Mouse (Mus musculus) neural tube, embryonic 14.5 days (tissue): ENCODE measurements at regions not wholly inside any gene's neighbourhood (a gene's known extent, or its start where the extent isn't known, plus 50 kb on each side); places are given as distances from the start of the nearest gene placed in this dataset.

Experiments used
- ATAC-seq: fragments of 200-750 bp; cut with Nextera tagmentation; 2 replicates; pipeline ENCODE4 v1.8.0; 2017; ENCODE audit warnings: low read depth, mild to moderate bottlenecking, moderate TSS enrichment, moderate library complexity
- H3K27ac ChIP-seq: fragments of 300-500 bp; sonication (generic); 2 replicates; pipeline ENCODE4 v1.5.1; 2014; ENCODE audit warnings: low read depth, mild to moderate bottlenecking, control low read depth, low read length, moderate library complexity, mixed read lengths
- H3K27me3 ChIP-seq: fragments of 300-500 bp; sonication (generic); 2 replicates; pipeline ENCODE4 v1.6.1; 2014; ENCODE audit warnings: low read length; ENCODE audit not compliant: control insufficient read depth, insufficient read depth
- H3K36me3 ChIP-seq: fragments of 300-500 bp; sonication (generic); 2 replicates; pipeline ENCODE4 v1.6.1; 2014; ENCODE audit warnings: low read length, mixed read lengths; ENCODE audit not compliant: control insufficient read depth, insufficient read depth
- H3K4me1 ChIP-seq: fragments of 300-500 bp; sonication (generic); 2 replicates; pipeline ENCODE4 v1.6.1; 2014; ENCODE audit warnings: low read length; ENCODE audit not compliant: control insufficient read depth, insufficient read depth
- H3K4me2 ChIP-seq: fragments of 300-500 bp; sonication (generic); 2 replicates; pipeline ENCODE4 v1.6.1; 2014; ENCODE audit warnings: mild to moderate bottlenecking, low read depth, low read length, control low read depth
- H3K4me3 ChIP-seq: fragments of 300-500 bp; sonication (generic); 2 replicates; pipeline ENCODE4 v1.5.1; 2014; ENCODE audit warnings: low read depth, low read length, control low read depth, mixed read lengths
- H3K9ac ChIP-seq: fragments of 300-500 bp; sonication (generic); replicated peaks from 2 replicates; pipeline ENCODE4 v1.6.1; 2014; ENCODE audit warnings: low read depth, mild to moderate bottlenecking, control low read depth, low read length, mixed read lengths
- H3K9me3 ChIP-seq: fragments of 300-500 bp; sonication (generic); 2 replicates; pipeline ENCODE4 v1.6.1; 2016; ENCODE audit warnings: low read length; ENCODE audit not compliant: control insufficient read depth
- WGBS: fragments of 180-500 bp; shearing (Covaris S2); extraction: QIAGEN DNeasy Blood & Tissue Kit; methylation state at CpG from one replicate; pipeline ENCODE4 v1.1.7; 2014; 5-methylcytosine and 5-hydroxymethylcytosine counted together

DNA sequence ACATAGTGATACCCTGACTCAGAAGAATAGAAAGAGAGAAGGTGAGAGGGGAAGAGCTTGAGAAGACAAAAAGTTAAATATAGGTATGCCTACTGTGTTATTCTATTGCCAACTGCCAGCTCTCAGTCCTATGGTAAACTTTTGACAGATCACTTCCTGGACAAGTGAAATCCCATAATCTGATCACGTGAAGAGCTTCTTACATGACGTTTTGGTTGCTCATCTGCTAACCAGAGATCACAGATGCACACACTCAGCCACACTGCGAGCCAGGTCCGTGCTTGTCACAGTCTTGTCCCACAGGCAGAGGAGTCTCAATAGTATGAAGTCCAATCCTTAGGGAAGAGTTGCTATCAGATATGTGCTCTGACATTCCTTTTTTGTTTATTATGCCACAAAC is 147.8 kb upstream of the Zfp703 start:
- WGBS: 93% methylated on average over 4 of the region's 4 CpGs
- H3K4me3 ChIP-seq: no peak overlapping the region

DNA sequence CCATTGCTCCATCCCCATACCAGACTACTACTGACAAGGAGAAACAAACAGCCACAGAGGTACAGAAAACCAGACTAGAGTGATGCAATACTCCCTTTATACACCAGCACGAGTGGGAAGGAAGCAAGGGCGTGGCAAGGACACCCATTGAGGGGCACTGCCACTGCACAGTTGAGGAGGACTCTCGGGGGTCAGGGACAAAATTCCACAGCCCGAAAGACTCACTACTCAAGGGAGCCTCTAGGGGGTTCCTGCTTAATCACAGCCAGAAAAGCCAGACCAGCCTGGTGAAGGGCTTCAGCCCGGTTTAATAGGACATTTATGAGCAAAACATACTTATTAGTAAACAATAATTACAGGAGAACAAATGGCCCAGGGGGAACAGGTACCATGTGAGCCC is 146.0 kb upstream of the Zfp703 start:
- Histone ChIP-seq H3K4me1 (no peaks in the 10 kb centered on the region), H3K4me2 (no peak overlapping the region), H3K36me3 (no peaks in the 10 kb centered on the region), H3K9ac (no peak overlapping the region), H3K4me3 (no peak overlapping the region), H3K9me3 (no peaks in the 10 kb centered on the region), H3K27ac (no peak overlapping the region), H3K27me3 (no peaks in the 10 kb centered on the region)
- ATAC-seq: no peak
- WGBS: 22% methylated on average over 5 of the region's 5 CpGs

More for the DNA sequence above, 147.8 kb upstream of the Zfp703 start:
- H3K36me3 ChIP-seq: no peaks in the 10 kb centered on the region
- H3K9ac ChIP-seq: no peak overlapping the region
- H3K27me3 ChIP-seq: no peaks in the 10 kb centered on the region
- no peak overlapping the region for H3K4me2 ChIP-seq
- no peak overlapping the region for H3K27ac ChIP-seq
- no peak for ATAC-seq
- H3K4me1 ChIP-seq: no peaks in the 10 kb centered on the region
- no peaks in the 10 kb centered on the region for H3K9me3 ChIP-seq

DNA sequence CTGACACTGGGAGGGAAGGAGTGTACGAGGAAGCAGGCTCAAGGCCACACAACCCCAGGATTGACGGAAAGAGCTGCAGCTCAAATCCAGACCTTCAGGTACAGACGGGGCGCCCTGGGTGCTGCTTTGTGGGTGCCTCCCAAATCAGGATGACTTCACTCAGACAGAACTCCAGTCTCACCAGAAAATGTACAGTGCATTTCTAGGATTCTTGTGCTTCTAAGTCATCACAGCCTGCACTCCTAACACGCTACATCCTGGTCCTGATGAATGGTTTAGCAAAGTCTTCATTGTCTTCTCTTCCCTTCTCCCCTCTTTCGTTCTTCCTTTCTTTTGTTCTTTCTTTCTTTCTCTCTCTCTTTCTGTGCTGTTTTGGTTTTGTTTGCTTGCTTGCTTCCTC is 145.3 kb upstream of the Zfp703 start:
- Histone ChIP-seq H3K27ac (no peak overlapping the region), H3K36me3 (no peaks in the 10 kb centered on the region), H3K4me2 (no peak overlapping the region), H3K9ac (no peak overlapping the region), H3K4me1 (no peaks in the 10 kb centered on the region), H3K9me3 (no peaks in the 10 kb centered on the region), H3K4me3 (no peak overlapping the region), H3K27me3 (no peaks in the 10 kb centered on the region)
- whole genome bisulfite sequencing: 81% methylated on average over 6 of the region's 6 CpGs
- ATAC-seq: no peak

DNA sequence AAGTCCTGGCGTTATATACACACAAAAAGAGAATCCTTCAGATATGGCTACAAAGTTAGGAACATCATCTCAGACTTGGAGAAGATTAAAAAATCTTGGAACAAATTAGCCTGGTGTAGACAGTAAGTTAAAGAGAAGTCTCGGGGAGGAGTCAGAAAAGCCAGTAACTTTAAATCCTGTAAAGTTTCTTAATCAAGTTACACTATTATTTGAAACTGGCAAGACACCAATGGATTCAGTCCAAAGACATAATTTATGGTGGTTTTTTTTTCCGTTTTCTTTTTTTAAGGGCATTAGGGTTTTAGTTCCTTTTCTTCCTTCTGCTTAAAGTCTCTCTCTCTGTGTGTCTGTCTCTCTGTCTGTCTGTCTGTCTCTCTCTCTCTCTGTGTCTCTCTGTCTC is 144.6 kb upstream of the Zfp703 start:
- WGBS: 61% methylated on average over 3 of the region's 3 CpGs
- no peaks in the 10 kb centered on the region for H3K36me3 ChIP-seq
- ATAC-seq: no peak

DNA sequence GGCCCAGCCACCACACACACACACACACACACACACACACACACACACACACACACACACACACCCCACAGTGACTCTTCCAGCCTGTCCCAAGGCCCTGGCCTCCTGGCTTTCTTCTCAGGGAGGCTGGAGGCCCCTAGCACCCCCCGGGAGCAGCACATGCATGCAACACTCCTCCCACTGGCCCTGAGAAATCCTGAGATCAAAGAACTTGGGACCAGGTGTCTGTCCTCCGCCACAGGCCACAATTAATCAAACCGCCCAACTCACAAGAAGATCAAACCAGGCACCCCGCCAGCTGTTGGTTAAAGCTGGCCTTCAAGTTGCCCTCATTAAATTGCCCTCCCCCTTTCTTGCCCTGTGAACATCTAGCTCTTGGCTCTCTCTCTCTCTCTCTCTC is 143.8 kb upstream of the Zfp703 start:
- no peaks in the 10 kb centered on the region for H3K36me3 ChIP-seq
- no peak overlapping the region for H3K27ac ChIP-seq
- no peak overlapping the region for H3K9ac ChIP-seq
- H3K4me2 ChIP-seq: no peak overlapping the region
- WGBS: 2% methylated on average over 4 of the region's 4 CpGs
- no peaks in the 10 kb centered on the region for H3K27me3 ChIP-seq
- H3K9me3 ChIP-seq: no peaks in the 10 kb centered on the region
- no peaks in the 10 kb centered on the region for H3K4me1 ChIP-seq
- ATAC-seq: 0 out of 2 replicates have a peak, but pooled peaks have one; percentile 28
- no peak overlapping the region for H3K4me3 ChIP-seq

More for the DNA sequence above, 144.6 kb upstream of the Zfp703 start:
- Histone ChIP-seq H3K27me3 (no peaks in the 10 kb centered on the region), H3K4me1 (no peaks in the 10 kb centered on the region), H3K9me3 (no peaks in the 10 kb centered on the region), H3K27ac (no peak overlapping the region), H3K4me3 (no peak overlapping the region), H3K4me2 (no peak overlapping the region), H3K9ac (no peak overlapping the region)

DNA sequence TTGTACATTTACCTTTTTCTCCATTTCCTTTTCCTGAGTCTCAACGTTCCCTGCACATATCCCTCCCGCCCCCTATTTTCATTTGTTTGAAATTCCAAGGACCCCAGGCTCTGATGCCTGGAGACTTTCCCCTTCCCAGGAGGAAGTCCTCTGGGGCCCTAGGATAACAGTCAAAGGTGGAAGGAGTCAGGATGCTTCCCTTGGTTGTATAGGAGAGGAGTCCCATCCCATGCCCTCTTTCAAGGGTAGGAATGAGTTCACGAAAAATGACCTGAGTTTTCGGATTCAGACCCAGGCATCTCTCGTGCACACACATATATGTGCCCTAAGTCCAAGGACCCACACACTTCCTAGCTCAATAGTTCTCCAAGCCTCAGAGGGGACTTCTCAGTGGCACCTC is 143.3 kb upstream of the Zfp703 start:
- Histone ChIP-seq H3K27me3 (no peaks in the 10 kb centered on the region), H3K36me3 (no peaks in the 10 kb centered on the region), H3K9ac (no peak overlapping the region), H3K4me2 (no peak overlapping the region), H3K9me3 (no peaks in the 10 kb centered on the region), H3K27ac (no peak overlapping the region), H3K4me3 (no peak overlapping the region), H3K4me1 (no peaks in the 10 kb centered on the region)
- ATAC-seq: no peak
- WGBS: 53% methylated on average over 5 of the region's 5 CpGs

DNA sequence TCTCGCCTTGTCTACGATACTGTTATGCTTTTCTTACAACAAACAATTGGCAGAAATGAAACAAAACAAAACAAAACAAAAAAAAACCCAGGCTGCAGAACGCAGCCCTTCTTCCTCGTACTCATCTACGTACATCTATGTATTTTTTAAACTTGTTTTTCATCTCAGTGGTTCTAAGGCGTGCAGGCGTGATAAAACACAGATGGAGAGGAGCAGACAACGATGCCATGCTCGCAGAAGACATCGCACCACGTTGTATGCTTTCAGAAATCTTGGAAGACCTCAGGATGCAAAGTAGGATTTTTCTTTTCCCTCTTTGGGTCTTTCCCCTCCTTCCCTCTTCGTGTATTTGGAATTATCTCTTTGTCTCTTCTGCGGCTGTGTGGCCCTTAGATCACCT is 142.5 kb upstream of the Zfp703 start:
- no peak for ATAC-seq
- no peak overlapping the region for H3K4me2 ChIP-seq
- H3K4me1 ChIP-seq: no peaks in the 10 kb centered on the region
- H3K9ac ChIP-seq: no peak overlapping the region
- WGBS: 71% methylated on average over 13 of the region's 13 CpGs
- no peaks in the 10 kb centered on the region for H3K27me3 ChIP-seq
- H3K9me3 ChIP-seq: no peaks in the 10 kb centered on the region
- no peak overlapping the region for H3K27ac ChIP-seq
- no peak overlapping the region for H3K4me3 ChIP-seq
- H3K36me3 ChIP-seq: no peaks in the 10 kb centered on the region

DNA sequence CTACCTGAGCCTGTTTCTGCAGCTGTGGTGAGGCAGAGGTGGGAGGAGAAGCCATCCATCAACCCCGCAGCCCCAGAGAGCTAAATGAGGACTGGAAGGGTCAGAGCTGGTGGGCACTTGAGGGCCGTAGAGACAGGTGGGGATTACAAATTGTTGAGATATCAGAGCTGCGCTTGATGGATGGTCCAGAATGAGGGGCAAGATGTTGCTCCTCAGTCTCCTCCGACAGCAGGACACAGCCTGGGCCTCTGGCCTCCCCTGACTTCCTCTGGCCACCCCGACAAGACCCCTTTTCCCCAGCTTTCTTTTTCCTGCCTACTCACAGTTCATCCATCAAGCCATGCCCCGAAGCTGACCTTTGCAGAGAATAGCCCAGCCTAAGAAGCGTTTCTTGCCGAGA is 142.0 kb upstream of the Zfp703 start:
- Histone ChIP-seq H3K27me3 (no peaks in the 10 kb centered on the region), H3K4me2 (no peak overlapping the region), H3K27ac (no peak overlapping the region), H3K4me1 (no peaks in the 10 kb centered on the region), H3K9ac (no peak overlapping the region), H3K9me3 (no peaks in the 10 kb centered on the region), H3K4me3 (no peak overlapping the region), H3K36me3 (no peaks in the 10 kb centered on the region)
- WGBS: 16% methylated on average over 8 of the region's 8 CpGs
- ATAC-seq: no peak

DNA sequence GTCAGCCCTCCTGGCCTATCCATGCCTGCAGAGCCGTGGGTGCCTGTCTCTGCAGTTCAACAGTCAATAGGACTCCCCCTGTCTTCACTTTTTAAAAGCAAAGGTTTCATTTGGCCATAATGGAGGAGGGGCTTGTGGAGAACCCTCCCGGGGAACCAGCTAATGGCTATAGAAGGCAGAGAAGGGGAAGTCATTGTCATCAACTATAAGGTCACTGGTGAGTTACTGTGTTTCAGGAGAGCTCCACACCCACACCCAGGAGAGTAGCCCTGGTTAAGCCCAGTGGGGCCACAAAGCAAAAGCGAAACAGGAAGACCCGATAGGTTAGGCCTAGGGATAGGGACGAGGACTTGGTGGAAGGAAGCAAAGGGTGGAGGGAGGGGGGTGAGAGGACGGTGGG is 141.5 kb upstream of the Zfp703 start:
- Histone ChIP-seq H3K27me3 (no peaks in the 10 kb centered on the region), H3K27ac (no peak overlapping the region), H3K4me3 (no peak overlapping the region), H3K9ac (no peak overlapping the region), H3K4me2 (no peak overlapping the region), H3K4me1 (no peaks in the 10 kb centered on the region), H3K36me3 (no peaks in the 10 kb centered on the region), H3K9me3 (no peaks in the 10 kb centered on the region)
- no peak for ATAC-seq
- WGBS: 49% methylated on average over 6 of the region's 6 CpGs

DNA sequence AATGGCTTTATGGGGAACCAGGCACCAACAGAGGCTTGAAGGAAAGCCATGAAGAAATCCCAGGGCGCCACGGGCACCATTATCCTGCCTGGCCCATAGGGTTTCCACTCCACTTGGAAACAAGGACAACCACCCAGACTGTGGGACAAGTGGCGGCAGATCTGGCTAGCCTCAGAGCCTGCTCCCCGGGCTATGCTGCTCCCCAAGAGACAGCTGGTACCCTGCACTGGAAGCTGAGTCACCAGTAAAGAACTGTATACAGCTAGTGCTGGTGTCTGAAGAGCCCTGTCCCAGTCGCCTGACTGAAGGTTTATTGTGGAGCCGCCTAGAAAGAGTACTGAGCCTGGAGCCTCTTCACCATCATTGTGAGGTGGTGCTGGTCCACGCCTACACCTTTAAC is 140.6 kb upstream of the Zfp703 start:
- Histone ChIP-seq H3K9ac (no peak overlapping the region), H3K36me3 (no peaks in the 10 kb centered on the region), H3K27ac (no peak overlapping the region), H3K9me3 (no peaks in the 10 kb centered on the region), H3K27me3 (no peaks in the 10 kb centered on the region), H3K4me2 (no peak overlapping the region), H3K4me1 (no peaks in the 10 kb centered on the region), H3K4me3 (no peak overlapping the region)
- 86% methylated on average over 7 of the region's 7 CpGs for WGBS
- no peak for ATAC-seq
